Mouse (Mus musculus): ENCODE measurements around the gene Vwa8.

The Vwa8 gene

GRCm38 (mm10) chr14:79225458-79225857, 376.6 kb downstream of the Vwa8 start:
- DNase-seq (ENCODE audit: low read depth, low spot score), result no peak

DNA sequence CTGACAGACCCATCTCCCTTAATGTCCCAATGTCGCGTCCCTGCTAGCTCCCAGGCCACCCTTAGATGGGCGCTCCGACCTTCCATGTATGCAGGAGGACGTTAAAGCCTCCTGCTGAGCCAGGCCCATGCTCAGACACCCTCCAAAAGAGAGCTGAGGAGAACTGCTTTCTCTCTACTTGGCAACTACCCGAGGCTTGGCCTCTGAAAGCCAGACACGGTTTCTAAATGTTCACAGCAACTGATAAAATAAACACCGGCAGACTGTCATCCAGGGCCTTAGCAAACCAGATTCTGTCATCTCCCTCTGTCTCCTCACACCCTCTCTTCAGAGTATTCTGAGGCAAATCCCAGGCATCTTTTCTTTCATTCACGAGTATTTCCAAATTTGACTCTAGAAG, 377.2 kb downstream of the Vwa8 start:
- DNase-seq (ENCODE audit: low read depth, low spot score), result no peak

DNA sequence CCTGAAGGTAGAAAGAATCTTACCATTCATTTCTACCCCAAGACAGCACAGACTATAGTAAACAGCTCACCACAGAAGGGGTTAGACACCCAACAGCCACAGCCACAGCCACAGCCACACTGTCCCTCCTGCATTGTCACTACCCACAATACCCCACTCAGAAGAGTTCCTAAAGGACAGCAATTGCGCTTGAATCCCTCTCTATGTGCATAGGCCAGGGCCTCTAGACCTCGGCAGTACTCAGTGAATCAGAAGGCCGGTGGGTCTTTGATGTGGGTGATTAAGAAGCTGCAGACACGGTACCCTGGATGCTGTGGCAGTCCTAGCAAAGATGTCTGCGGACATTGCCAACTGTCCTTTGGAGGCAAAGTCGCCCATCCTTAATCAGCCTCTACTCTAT, 377.9 kb downstream of the Vwa8 start:
- DNase-seq (ENCODE audit: low read depth, low spot score), result no peak

DNA sequence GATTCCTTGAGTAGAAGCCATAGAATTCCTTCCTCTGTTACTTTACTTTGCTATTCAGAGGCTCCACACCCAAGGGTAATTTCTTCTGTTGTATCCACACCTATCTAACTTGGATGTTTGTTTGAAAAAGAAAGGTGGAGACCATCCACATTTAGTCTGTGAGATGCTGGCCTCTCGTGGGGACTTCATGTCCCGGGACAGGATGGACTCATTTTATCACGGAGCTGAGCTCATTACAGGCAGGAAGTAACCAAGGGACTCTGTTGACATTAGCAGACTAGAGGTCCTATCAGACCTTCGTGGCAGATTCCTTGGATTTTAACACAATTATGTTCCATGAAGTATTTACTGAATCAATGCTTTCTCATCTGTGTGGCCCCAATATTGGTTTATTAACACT, 379.1 kb downstream of the Vwa8 start:
- no peak for DNase-seq (ENCODE audit: low read depth, low spot score)

- no peak for DNase-seq (ENCODE audit: low read depth, low spot score)
Observed at GRCm38 (mm10) chr14:79231677-79232076, 382.8 kb downstream of the Vwa8 start.

GRCm38 (mm10) chr14:79233697-79234096, 384.8 kb downstream of the Vwa8 start:
- DNase-seq (ENCODE audit: low read depth, low spot score), result no peak

GRCm38 (mm10) chr14:79234513-79234912, 385.7 kb downstream of the Vwa8 start:
- DNase-seq (ENCODE audit: low read depth, low spot score), result no peak

DNA sequence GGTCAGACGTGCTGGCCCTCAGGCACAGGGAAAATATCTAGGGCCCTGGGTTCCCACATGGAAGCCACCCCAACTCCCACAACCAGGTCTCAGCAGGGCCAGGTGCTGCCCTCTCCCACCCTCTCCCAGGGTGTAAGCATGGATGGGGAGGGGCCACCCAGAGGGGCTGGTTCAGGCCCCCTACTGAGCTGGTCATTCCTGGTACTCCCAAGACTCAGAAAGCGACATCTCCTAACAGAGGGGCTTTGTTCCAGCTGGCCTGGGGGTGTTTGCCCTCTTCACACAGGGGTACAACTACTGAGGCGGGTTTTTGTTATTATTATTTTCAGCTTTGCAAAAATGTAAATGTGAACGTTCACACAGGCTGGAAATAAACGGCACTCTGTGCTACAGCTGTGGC, 386.3 kb downstream of the Vwa8 start:
- no peak for DNase-seq (ENCODE audit: low read depth, low spot score)

DNA sequence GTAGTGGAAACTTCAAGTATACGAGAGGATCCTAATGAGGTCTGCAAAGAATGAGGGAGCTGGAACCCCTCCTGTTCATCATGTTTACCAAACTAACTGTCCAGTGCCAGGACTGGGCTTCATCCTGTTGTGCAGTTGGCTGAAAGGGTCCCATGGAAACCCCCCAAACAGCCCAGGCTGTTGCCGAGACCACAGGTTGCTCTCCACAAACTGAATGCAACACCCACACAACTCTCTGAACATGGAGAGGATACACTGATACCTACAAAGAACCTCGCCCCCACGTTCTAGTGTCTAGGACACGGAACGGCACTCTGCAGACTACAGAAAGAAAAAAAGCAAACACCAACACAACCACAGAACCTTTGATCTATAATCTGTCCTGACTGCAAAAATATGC, 387.4 kb downstream of the Vwa8 start:
- no peak for DNase-seq (ENCODE audit: low read depth, low spot score)

GRCm38 (mm10) chr14:79239402-79239801, 390.6 kb downstream of the Vwa8 start:
- DNase-seq (ENCODE audit: low read depth, low spot score), result no peak

DNA sequence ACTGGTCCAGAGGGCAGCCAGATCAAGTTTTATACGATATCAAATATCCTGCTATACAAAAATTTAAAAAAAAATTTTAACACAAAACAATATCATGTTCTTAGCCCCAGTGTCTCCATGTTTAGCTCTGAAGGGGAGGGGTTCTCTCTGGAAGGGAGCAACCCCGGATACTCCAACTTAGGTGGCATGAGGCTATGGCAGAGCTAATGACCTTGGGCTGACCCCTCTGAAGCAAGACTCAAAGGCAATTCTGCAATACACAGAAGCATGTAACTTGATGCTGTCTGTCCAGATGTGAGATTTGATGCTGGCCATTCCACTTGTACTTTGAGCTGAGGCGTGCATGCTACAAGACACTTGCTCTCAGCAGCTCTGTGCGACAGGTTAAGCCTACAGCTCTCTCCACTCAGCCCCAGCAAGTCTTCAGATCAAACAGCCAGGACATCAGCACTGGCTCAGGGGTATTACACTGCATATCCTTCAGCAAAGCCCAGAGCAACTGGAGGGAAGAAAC, 392.3 kb downstream of the Vwa8 start:
- peak; percentile 64 for DNase-seq (ENCODE audit: low read depth, low spot score)

DNA sequence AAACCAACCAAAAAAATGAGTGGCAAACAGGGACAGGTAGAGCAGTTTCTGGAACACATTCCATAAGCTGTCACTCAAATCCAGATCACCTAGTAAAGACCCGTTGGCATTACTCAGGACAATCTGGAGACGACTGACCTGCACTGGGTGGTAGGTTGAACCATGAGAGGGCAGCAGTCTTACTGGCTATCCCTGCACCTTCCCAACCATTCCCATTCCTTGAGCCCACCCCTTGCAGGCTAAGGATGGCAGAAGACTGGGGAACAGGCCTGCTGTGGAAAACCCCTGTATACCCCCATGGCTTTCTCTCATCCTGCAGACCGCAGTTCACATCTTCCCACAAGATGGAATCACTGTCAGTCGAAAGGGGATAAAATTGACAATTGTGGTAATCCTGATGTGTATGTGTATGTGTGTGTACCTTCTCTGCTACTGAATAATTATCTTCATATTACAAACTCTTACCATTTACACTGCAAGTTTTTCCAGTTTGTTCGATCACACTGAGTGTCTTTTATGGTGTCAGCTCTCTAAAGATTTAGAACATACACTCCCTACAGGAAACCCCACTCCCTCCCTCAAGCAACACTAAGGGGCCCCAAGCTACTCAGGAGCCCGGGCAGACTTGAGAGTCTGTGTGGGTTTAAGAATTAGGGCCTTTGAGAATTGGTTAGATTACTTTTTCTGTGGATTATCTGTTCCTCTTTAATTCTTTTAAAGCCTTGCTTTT, 393.0 kb downstream of the Vwa8 start:
- DNase-seq (ENCODE audit: low read depth, low spot score), result no peak

GRCm38 (mm10) chr14:79242386-79242720, 393.5 kb downstream of the Vwa8 start:
- no peak for DNase-seq (ENCODE audit: low read depth, low spot score)

GRCm38 (mm10) chr14:79243038-79243883, 394.4 kb downstream of the Vwa8 start:
- DNase-seq (ENCODE audit: low read depth, low spot score), result no peak

DNA sequence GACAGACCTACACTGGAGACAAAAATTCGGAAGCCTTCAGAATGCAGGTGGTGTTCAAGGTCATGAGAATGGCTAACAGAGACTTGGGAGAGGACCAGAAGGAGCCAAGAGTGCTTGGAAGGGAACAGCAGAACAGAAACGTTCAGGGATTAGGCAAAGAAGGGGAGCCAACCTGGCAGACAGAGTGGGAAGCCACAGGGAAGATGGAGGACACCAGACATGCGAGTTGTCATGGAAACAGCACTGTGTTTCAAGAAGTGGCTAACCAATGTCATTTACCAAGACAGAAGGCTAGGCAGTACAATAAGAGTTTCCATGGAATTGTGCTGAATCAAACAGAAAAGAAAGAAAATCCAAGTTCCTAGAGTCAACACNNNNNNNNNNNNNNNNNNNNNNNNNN, 395.7 kb downstream of the Vwa8 start:
- no peak for DNase-seq (ENCODE audit: low read depth, low spot score)

- DNase-seq (ENCODE audit: low read depth, low spot score), result no peak
Observed at GRCm38 (mm10) chr14:79251727-79252285, 403.0 kb downstream of the Vwa8 start.
